Mouse (Mus musculus) thymus, adult 2 months (tissue): ENCODE data around the gene Gm49486.

Experiments
- CTCF ChIP-seq: fragments of 200-500 bp; IDR thresholded peaks from 2 replicates; pipeline ENCODE4 v1.5.1; 2012; ENCODE audit warnings: mild to moderate bottlenecking, control low read depth, low read length, moderate library complexity, borderline replicate concordance; ENCODE audit not compliant: control insufficient read depth, poor library complexity, insufficient read depth; ENCODE audit errors: extremely low read depth
- POLR2A ChIP-seq: fragments of 200-500 bp; IDR thresholded peaks from 2 replicates; pipeline ENCODE4 v1.6.1; 2012; ENCODE audit warnings: mild to moderate bottlenecking, low read length, control low read depth, moderate library complexity; ENCODE audit not compliant: control insufficient read depth, poor library complexity, insufficient read depth; ENCODE audit errors: extremely low read depth

- no peak for TF ChIP-seq POLR2A
- 0 out of 2 replicates have a peak, but pooled peaks have one; percentile 28 for TF ChIP-seq CTCF
Observed at GRCm38 (mm10) chr15:79229058-79229821, at the start of gene Gm49486, which contains the start of gene Pick1.
